ENCODE assay signal across 33 mouse cellular contexts in the genomic region with DNA sequence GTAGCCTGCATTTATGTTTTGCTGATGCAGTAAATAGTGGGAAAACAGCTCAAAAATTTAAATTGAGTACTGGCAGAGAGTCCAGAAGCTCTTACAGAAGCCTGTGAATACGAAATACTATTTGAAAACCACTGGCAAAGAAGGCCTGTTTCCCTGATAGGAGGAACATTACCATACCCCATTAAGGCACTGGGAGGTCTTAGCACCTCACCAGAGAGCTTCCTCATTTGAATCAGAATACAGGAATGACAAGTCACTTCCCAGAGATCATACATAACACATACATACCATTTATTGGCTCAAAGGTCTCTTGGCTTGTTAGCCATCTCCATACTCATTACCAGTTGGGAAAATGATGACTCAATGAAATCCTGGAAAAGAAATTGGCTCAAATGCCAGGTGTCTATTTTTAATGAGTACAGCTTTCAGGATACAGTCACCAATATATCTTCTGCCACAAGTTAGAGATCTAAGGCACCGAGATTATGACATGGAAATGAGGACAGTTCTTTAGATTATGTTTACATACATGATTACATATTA.
DNase-seq lines count a peak whose midpoint lies in the region; ATAC-seq and TF ChIP-seq lines count a peak whose summit lies in the region.
"Had no signal": no experiment of that assay in that cellular context is flagged by ENCODE, and none has a peak within 500 bp of the region (broad histone marks: within the 10 kb centered on the region; RNA-seq: fewer than 3 reads in every experiment).

No protein-coding gene starts in this region.

- no peak overlapping the region for H3K9ac ChIP-seq in CH12.LX (ENCODE audit: insufficient read depth, low read depth)
- H3K9ac ChIP-seq: embryonic facial prominence, embryonic 12.5 days; forebrain, embryonic 15.5 days; heart, embryonic 12.5 days; hindbrain, embryonic 15.5 days; liver, embryonic 12.5 days; liver, postnatal 0 days; midbrain, embryonic 13.5 days; neural tube, embryonic 15.5 days had no signal

- WGBS in large intestine, adult 2 months, result 42% methylated on average over 2 of the region's 2 CpGs

- H3K27ac ChIP-seq in CH12.LX (ENCODE audit: insufficient read depth, low read depth), result no peak overlapping the region
- H3K27ac ChIP-seq: embryonic facial prominence, embryonic 12.5 days; forebrain, embryonic 15.5 days; hindbrain, embryonic 15.5 days; left cerebral cortex, adult 2 months; liver, embryonic 12.5 days; midbrain, embryonic 13.5 days; neural tube, embryonic 15.5 days had no signal

- H3K4me3 ChIP-seq in CH12.LX (replicated peaks in 1 of 3; ENCODE audit: low read depth in 2 of 3, low read length in 2 of 3, poor library complexity in 1 of 3), result no peak overlapping the region
- H3K4me3 ChIP-seq: embryonic facial prominence, embryonic 12.5 days; forebrain, embryonic 15.5 days; heart, embryonic 12.5 days; hindbrain, embryonic 15.5 days; left cerebral cortex, adult 2 months; liver, embryonic 12.5 days; megakaryocyte, embryonic 14.5 days; midbrain, embryonic 13.5 days; neural tube, embryonic 15.5 days had no signal

- H3K36me3 ChIP-seq in CH12.LX (replicated peaks in 1 of 2; ENCODE audit: control insufficient read depth in 1 of 2, insufficient read depth in 1 of 2, low read length in 1 of 2), result peaks cover 5 to 72% of the 10 kb centered on the region in 2 experiments
- H3K36me3 ChIP-seq: embryonic facial prominence, embryonic 12.5 days; forebrain, embryonic 15.5 days; heart, embryonic 12.5 days; hindbrain, embryonic 15.5 days; midbrain, embryonic 13.5 days; neural tube, embryonic 15.5 days had no signal

- no peak for DNase-seq in frontal cortex, postnatal 10 days (ENCODE audit: low spot score in 2 of 2)
- DNase-seq in CH12.LX (ENCODE audit: extremely low read depth), result peak; percentile 15
- peak; percentile 54 for DNase-seq in brain, adult 2 months (ENCODE audit: low read depth, low spot score)
- DNase-seq in large intestine, adult 2 months (ENCODE audit: low read depth, low spot score), result peak; percentile 56
- DNase-seq in kidney, adult 18-20 months, result no peak
- no peak for DNase-seq in left cerebral cortex, postnatal 14 days (ENCODE audit: low spot score in 2 of 2)
- DNase-seq: adrenal gland, adult 8-10 months; cerebellum, adult 11 months; cerebellum, adult 9-10 months; cerebellum, postnatal 36 days; embryo, embryonic 11 days; gastrocnemius, postnatal 10 days; heart, adult 18-20 months; heart, postnatal 4 days; kidney, adult 9 months; kidney, postnatal 10 days; left cerebral cortex, postnatal 4 days; liver, postnatal 0 days; lung, postnatal 36 days; spleen, adult 18-20 months; thymus, postnatal 14 days had no signal

- intact Hi-C loops in left cerebral cortex, postnatal 14 days (cut with DNase I), result no loop called here

- no peak for TF ChIP-seq EP300 in CH12.LX (IDR thresholded peaks at IDR 0.05; ENCODE audit: low read length)

- in situ Hi-C loops in CH12.LX (cut with MboI; ENCODE audit: low pct_ligation_motif_present, low pct_unique_long_range_greater_than_20kb, low sequenced_read_pairs), result no loop called here

- H3K27me3 ChIP-seq in CH12.LX (replicated peaks), result no peaks in the 10 kb centered on the region
- H3K27me3 ChIP-seq: embryonic facial prominence, embryonic 12.5 days; forebrain, embryonic 15.5 days; heart, embryonic 12.5 days; hindbrain, embryonic 15.5 days; liver, embryonic 12.5 days; megakaryocyte, embryonic 14.5 days; midbrain, embryonic 13.5 days; neural tube, embryonic 15.5 days had no signal

- peaks cover 0 to 23% of the 10 kb centered on the region in 2 experiments; a peak in 2 of 4 replicates for H3K4me1 ChIP-seq in CH12.LX (ENCODE audit: control insufficient read depth in 1 of 2, insufficient read depth in 2 of 2)
- H3K4me1 ChIP-seq: embryonic facial prominence, embryonic 12.5 days; hindbrain, embryonic 15.5 days had no signal

- no peak for TF ChIP-seq RAD21 in CH12.LX (IDR thresholded peaks at IDR 0.05; ENCODE audit: low read depth, low read length)

- H3K9me3 ChIP-seq in CH12.LX (replicated peaks; ENCODE audit: low read length), result no peaks in the 10 kb centered on the region
- H3K9me3 ChIP-seq: embryonic facial prominence, embryonic 12.5 days; forebrain, embryonic 15.5 days; G1E; heart, embryonic 12.5 days; hindbrain, embryonic 15.5 days; liver, embryonic 12.5 days; megakaryocyte, embryonic 14.5 days; midbrain, embryonic 13.5 days; neural tube, embryonic 15.5 days had no signal

- dilution Hi-C loops in CH12.LX (cut with MboI; ENCODE audit: extremely low pct_ligation_motif_present, extremely low pct_unique_long_range_greater_than_20kb, low sequenced_read_pairs), result no loop called here

- TF ChIP-seq CTCF in CH12.LX (conservative IDR thresholded peaks at IDR 0.05 in 1 of 2, IDR thresholded peaks at IDR 0.05 in 1 of 2; ENCODE audit: low read depth in 2 of 2, low read length in 2 of 2), result no peak

- H3K4me2 ChIP-seq in CH12.LX (ENCODE audit: insufficient read depth, low read depth, poor library complexity, severe bottlenecking), result no peak overlapping the region
- H3K4me2 ChIP-seq: embryonic facial prominence, embryonic 12.5 days; forebrain, embryonic 15.5 days; heart, embryonic 12.5 days; hindbrain, embryonic 15.5 days; liver, embryonic 12.5 days; midbrain, embryonic 13.5 days; neural tube, embryonic 15.5 days had no signal

- TF ChIP-seq POLR2A in CH12.LX (IDR thresholded peaks at IDR 0.05; ENCODE audit: low read depth, low read length), result no peak

- ATAC-seq in frontal cortex, adult (ENCODE audit: low TSS enrichment), result peak; percentile 44; the same call in 1 of the 2 replicates
- ATAC-seq: activated CD4-positive, CD25-positive, alpha-beta regulatory T cell, adult 4 months; forebrain, embryonic 15.5 days; liver, embryonic 12.5 days; liver, postnatal 0 days; midbrain, embryonic 13.5 days had no signal

- 0 out of 2 replicates have a peak, but pooled peaks cover 2% of the 10 kb centered on the region for H3K79me2 ChIP-seq in CH12.LX (replicated peaks; ENCODE audit: control insufficient read depth, extremely low read depth, insufficient read depth, poor library complexity, severe bottlenecking)

TF ChIP-seq in CH12.LX, 34 proteins besides CTCF, POLR2A, EP300 and RAD21:
- TF ChIP-seq MXI1 (IDR thresholded peaks at IDR 0.05; ENCODE audit: low read depth, low read length) (no peak), HCFC1 (IDR thresholded peaks at IDR 0.05; ENCODE audit: low read depth, low read length) (no peak), SIN3A (IDR thresholded peaks at IDR 0.05; ENCODE audit: low read length) (no peak), SMC3 (IDR thresholded peaks at IDR 0.05; ENCODE audit: low read depth, low read length) (no peak), PAX5 (IDR thresholded peaks at IDR 0.05; ENCODE audit: low read length) (no peak), USF2 (conservative IDR thresholded peaks at IDR 0.05; ENCODE audit: low read depth, low read length) (no peak), ZC3H11A (IDR thresholded peaks at IDR 0.05; ENCODE audit: low read depth, low read length) (no peak), NRF1 (IDR thresholded peaks at IDR 0.05; ENCODE audit: low read depth, low read length) (no peak), TBP (conservative IDR thresholded peaks at IDR 0.05; ENCODE audit: low read depth, low read length) (no peak), GABPA (IDR thresholded peaks at IDR 0.05; ENCODE audit: insufficient replicate concordance, low read depth, low read length) (no peak), ETS1 (conservative IDR thresholded peaks at IDR 0.05; ENCODE audit: low read depth, low read length) (no peak), MAFK (IDR thresholded peaks at IDR 0.05; ENCODE audit: insufficient replicate concordance, low read length) (no peak), ELF1 (IDR thresholded peaks at IDR 0.05; ENCODE audit: low read depth, low read length) (no peak), CHD2 (IDR thresholded peaks at IDR 0.05; ENCODE audit: low read length) (no peak), TCF12 (IDR thresholded peaks at IDR 0.05; ENCODE audit: low read depth, low read length) (no peak), ZMIZ1 (IDR thresholded peaks at IDR 0.05; ENCODE audit: low read depth, low read length) (no peak), ZNF384 (IDR thresholded peaks at IDR 0.05; ENCODE audit: low read depth, low read length) (no peak), MAZ (IDR thresholded peaks at IDR 0.05; ENCODE audit: low read depth, low read length) (no peak)

Comparison
In these comparisons a context has a peak if more than half of its experiments do, and no peak if none do; other contexts are left out.
1. DNase-seq: peak in CH12.LX (single experiment), brain, adult 2 months (single experiment) and large intestine, adult 2 months (single experiment); none in frontal cortex, postnatal 10 days (0 of 2), kidney, adult 18-20 months (single experiment) and left cerebral cortex, postnatal 14 days (0 of 2).